Mouse (Mus musculus): ENCODE measurements around the gene Spc25. TPM values are rescaled to one million over a fixed set of nuclear protein-coding genes. Genes with fewer than 3 reads are reported as not detected.

Gene Spc25
- 38.8 and 42.0 TPM in 2 replicates for polyA plus RNA-seq (2015; fragmentation: Nextera tagmentation; extraction: Ambion mirVana)

- Histone ChIP-seq H3K36me3 (peaks cover 6% of the 10 kb centered on the region; the same call in 1 of the 2 replicates), H3K4me2 (peak within 1 kb of the TSS; percentile 91), H3K9me3 (no peaks in the 10 kb centered on the region), H3K4me1 (replicated peaks) (peaks cover 10% of the 10 kb centered on the region), H3K9ac (peak within 1 kb of the TSS; percentile 74), H3K27ac (replicated peaks) (no peak within 1 kb of the TSS), H3K27me3 (no peaks in the 10 kb centered on the region), H3K4me3 (peak within 1 kb of the TSS; percentile 78)
- WGBS: under 1% methylated on average over 46 of the region's 46 CpGs
- ATAC-seq (ENCODE audit: low read depth): peak; percentile 99
Measured at GRCm38 (mm10) chr2:69205791-69206351, at the start of gene Spc25. Gene Spc25, minus strand, starts transcription at chr2:69206194.

GRCm38 (mm10) chr2:69248221-69248755, 42.3 kb upstream of the Spc25 start:
- WGBS: 69% methylated on average over 16 of the region's 16 CpGs
- H3K4me2 ChIP-seq: no peak overlapping the region
- no peaks in the 10 kb centered on the region for H3K27me3 ChIP-seq
- no peaks in the 10 kb centered on the region for H3K36me3 ChIP-seq
- ATAC-seq (ENCODE audit: low read depth): no peak
- H3K9me3 ChIP-seq: no peaks in the 10 kb centered on the region
- H3K4me3 ChIP-seq: no peak overlapping the region
- no peak overlapping the region for H3K27ac ChIP-seq (replicated peaks)
- H3K9ac ChIP-seq: no peak overlapping the region
- 0 out of 2 replicates have a peak, but pooled peaks cover 6% of the 10 kb centered on the region for H3K4me1 ChIP-seq (replicated peaks)

GRCm38 (mm10) chr2:69247081-69247480, 41.1 kb upstream of the Spc25 start:
- H3K36me3 ChIP-seq: no peaks in the 10 kb centered on the region
- no peak overlapping the region for H3K4me3 ChIP-seq
- no peak overlapping the region for H3K27ac ChIP-seq (replicated peaks)
- 0 out of 2 replicates have a peak, but pooled peaks cover 6% of the 10 kb centered on the region for H3K4me1 ChIP-seq (replicated peaks)
- H3K27me3 ChIP-seq: no peaks in the 10 kb centered on the region
- no peak overlapping the region for H3K9ac ChIP-seq
- no peak for ATAC-seq (ENCODE audit: low read depth)
- no peaks in the 10 kb centered on the region for H3K9me3 ChIP-seq
- WGBS: 94% methylated on average over 1 of the region's 1 CpGs
- H3K4me2 ChIP-seq: no peak overlapping the region

GRCm38 (mm10) chr2:69244924-69245323, 38.9 kb upstream of the Spc25 start:
- Histone ChIP-seq H3K4me1 (replicated peaks) (0 out of 2 replicates have a peak, but pooled peaks cover 6% of the 10 kb centered on the region), H3K27me3 (no peaks in the 10 kb centered on the region), H3K36me3 (no peaks in the 10 kb centered on the region), H3K4me3 (no peak overlapping the region), H3K9ac (no peak overlapping the region), H3K9me3 (no peaks in the 10 kb centered on the region), H3K27ac (replicated peaks) (no peak overlapping the region), H3K4me2 (no peak overlapping the region)
- 18% methylated on average over 2 of the region's 2 CpGs for WGBS
- no peak for ATAC-seq (ENCODE audit: low read depth)

GRCm38 (mm10) chr2:69239315-69239714, 33.3 kb upstream of the Spc25 start:
- H3K27me3 ChIP-seq: no peaks in the 10 kb centered on the region
- ATAC-seq (ENCODE audit: low read depth): no peak
- no peak overlapping the region for H3K9ac ChIP-seq
- 70% methylated on average over 9 of the region's 9 CpGs for WGBS
- no peak overlapping the region for H3K4me2 ChIP-seq
- no peaks in the 10 kb centered on the region for H3K4me1 ChIP-seq (replicated peaks)
- H3K36me3 ChIP-seq: no peaks in the 10 kb centered on the region
- H3K9me3 ChIP-seq: no peaks in the 10 kb centered on the region
- no peak overlapping the region for H3K4me3 ChIP-seq
- H3K27ac ChIP-seq (replicated peaks): no peak overlapping the region

- no peak for ATAC-seq (ENCODE audit: low read depth)
- Histone ChIP-seq H3K4me3 (no peak overlapping the region), H3K4me2 (no peak overlapping the region), H3K27me3 (no peaks in the 10 kb centered on the region), H3K27ac (replicated peaks) (no peak overlapping the region), H3K9me3 (no peaks in the 10 kb centered on the region), H3K4me1 (replicated peaks) (no peaks in the 10 kb centered on the region), H3K9ac (no peak overlapping the region), H3K36me3 (no peaks in the 10 kb centered on the region)
- WGBS: 54% methylated on average over 5 of the region's 5 CpGs
Measured at GRCm38 (mm10) chr2:69234976-69235678, 29.1 kb upstream of the Spc25 start.

- no peak overlapping the region for H3K27ac ChIP-seq (replicated peaks)
- H3K9ac ChIP-seq: no peak overlapping the region
- no peak for ATAC-seq (ENCODE audit: low read depth)
- H3K27me3 ChIP-seq: no peaks in the 10 kb centered on the region
- H3K4me1 ChIP-seq (replicated peaks): peaks cover 6% of the 10 kb centered on the region; the same call in 1 of the 2 replicates
- no peaks in the 10 kb centered on the region for H3K9me3 ChIP-seq
- H3K36me3 ChIP-seq: no peaks in the 10 kb centered on the region
- no peak overlapping the region for H3K4me3 ChIP-seq
- H3K4me2 ChIP-seq: no peak overlapping the region
Measured at GRCm38 (mm10) chr2:69232101-69232500, 26.1 kb upstream of the Spc25 start.

- WGBS: 88% methylated on average over 2 of the region's 2 CpGs
- Histone ChIP-seq H3K9me3 (no peaks in the 10 kb centered on the region), H3K4me3 (no peak overlapping the region), H3K27ac (replicated peaks) (no peak overlapping the region), H3K4me2 (no peak overlapping the region), H3K27me3 (no peaks in the 10 kb centered on the region), H3K36me3 (no peaks in the 10 kb centered on the region), H3K9ac (no peak overlapping the region), H3K4me1 (replicated peaks) (peaks cover 6% of the 10 kb centered on the region; the same call in 1 of the 2 replicates)
- no peak for ATAC-seq (ENCODE audit: low read depth)
Measured at GRCm38 (mm10) chr2:69230137-69230536, 24.1 kb upstream of the Spc25 start.

GRCm38 (mm10) chr2:69228635-69229034, 22.6 kb upstream of the Spc25 start:
- H3K36me3 ChIP-seq: no peaks in the 10 kb centered on the region
- H3K9ac ChIP-seq: no peak overlapping the region
- H3K27me3 ChIP-seq: no peaks in the 10 kb centered on the region
- WGBS: 52% methylated on average over 6 of the region's 6 CpGs
- no peaks in the 10 kb centered on the region for H3K9me3 ChIP-seq
- H3K4me2 ChIP-seq: no peak overlapping the region
- peak overlapping the region; percentile 42; the same call in 1 of the 2 replicates for H3K27ac ChIP-seq (replicated peaks)
- H3K4me1 ChIP-seq (replicated peaks): peaks cover 6% of the 10 kb centered on the region; the same call in 1 of the 2 replicates
- no peak overlapping the region for H3K4me3 ChIP-seq
- no peak for ATAC-seq (ENCODE audit: low read depth)

GRCm38 (mm10) chr2:69226876-69227275, 20.9 kb upstream of the Spc25 start:
- Histone ChIP-seq H3K27ac (replicated peaks) (no peak overlapping the region), H3K4me2 (no peak overlapping the region), H3K9me3 (no peaks in the 10 kb centered on the region), H3K4me1 (replicated peaks) (peaks cover 9% of the 10 kb centered on the region), H3K27me3 (no peaks in the 10 kb centered on the region), H3K4me3 (no peak overlapping the region), H3K9ac (no peak overlapping the region), H3K36me3 (no peaks in the 10 kb centered on the region)
- WGBS: 89% methylated on average over 9 of the region's 9 CpGs
- no peak for ATAC-seq (ENCODE audit: low read depth)

- no peak overlapping the region for H3K27ac ChIP-seq (replicated peaks)
- WGBS: 74% methylated on average over 2 of the region's 2 CpGs
- no peaks in the 10 kb centered on the region for H3K36me3 ChIP-seq
- ATAC-seq (ENCODE audit: low read depth): no peak
- no peaks in the 10 kb centered on the region for H3K9me3 ChIP-seq
- H3K4me3 ChIP-seq: no peak overlapping the region
- H3K4me1 ChIP-seq (replicated peaks): peaks cover 11% of the 10 kb centered on the region
- no peak overlapping the region for H3K9ac ChIP-seq
- no peak overlapping the region for H3K4me2 ChIP-seq
- H3K27me3 ChIP-seq: no peaks in the 10 kb centered on the region
Measured at GRCm38 (mm10) chr2:69224724-69225123, 18.7 kb upstream of the Spc25 start.

GRCm38 (mm10) chr2:69222815-69223214, 16.8 kb upstream of the Spc25 start:
- no peak for ATAC-seq (ENCODE audit: low read depth)
- WGBS: 48% methylated on average over 10 of the region's 10 CpGs

More at GRCm38 (mm10) chr2:69222815-69223214, 16.8 kb upstream of the Spc25 start:
- Histone ChIP-seq H3K36me3 (no peaks in the 10 kb centered on the region), H3K9ac (no peak overlapping the region), H3K27me3 (no peaks in the 10 kb centered on the region), H3K4me3 (no peak overlapping the region), H3K27ac (replicated peaks) (no peak overlapping the region), H3K9me3 (no peaks in the 10 kb centered on the region), H3K4me1 (replicated peaks) (peaks cover 8% of the 10 kb centered on the region), H3K4me2 (no peak overlapping the region)

Data from neural tube, embryonic 13.5 days (tissue).